Mouse (Mus musculus): ENCODE data around the gene Mrpl49. TPM values are rescaled to one million over a fixed set of nuclear protein-coding genes. Genes with fewer than 3 reads are reported as not detected.

Mrpl49 gene
- polyA plus RNA-seq, 1 experiment from 2014 or later = 64.5 TPM

GRCm38 (mm10) chr19:6016532-6016931 lies 41.1 kb downstream of the Mrpl49 start:
- H3K4me3 ChIP-seq (ENCODE audit: control insufficient read depth in 1 of 2, insufficient read depth in 1 of 2, low read depth in 1 of 2, low read length in 2 of 2) = no peak overlapping the region
- peaks cover 8% of the 10 kb centered on the region; the same call in 1 of the 2 replicates for H3K27me3 ChIP-seq (ENCODE audit: control insufficient read depth, insufficient read depth, low read length)
- H3K36me3 ChIP-seq (ENCODE audit: control insufficient read depth, insufficient read depth, low read length) = no peaks in the 10 kb centered on the region
- no peaks in the 10 kb centered on the region for H3K9me3 ChIP-seq (ENCODE audit: control insufficient read depth, low read length)
- H3K4me2 ChIP-seq (ENCODE audit: low read length) = no peak overlapping the region; the same call in 1 of the 2 replicates
- H3K4me1 ChIP-seq (ENCODE audit: control insufficient read depth in 2 of 2, insufficient read depth in 2 of 2, low read length in 2 of 2) = peaks cover 9 to 10% of the 10 kb centered on the region in 2 experiments; a peak in 3 of 4 replicates
- ATAC-seq (ENCODE audit: insufficient number of reproducible peaks, insufficient read depth, low FRiP score, low read depth) = no peak
- no peak overlapping the region for H3K9ac ChIP-seq (ENCODE audit: low read length)
- no peak overlapping the region for H3K27ac ChIP-seq (replicated peaks in 1 of 2; ENCODE audit: control insufficient read depth in 1 of 2, insufficient read depth in 1 of 2, low read depth in 2 of 2, low read length in 2 of 2)
- 51% methylated on average over 7 of the region's 7 CpGs for WGBS

GRCm38 (mm10) chr19:6015511-6016315 lies 41.9 kb downstream of the Mrpl49 start, which contains the start of gene Capn1:
Gene Capn1 (minus strand): TSS chr19:6015897.
- H3K9ac ChIP-seq (ENCODE audit: low read length) = peak within 1 kb of the TSS; percentile 75
- H3K4me3 ChIP-seq (ENCODE audit: control insufficient read depth in 1 of 2, insufficient read depth in 1 of 2, low read depth in 1 of 2, low read length in 2 of 2) = peak within 1 kb of the TSS; percentile 63 to 64
- H3K27ac ChIP-seq (replicated peaks in 1 of 2; ENCODE audit: control insufficient read depth in 1 of 2, insufficient read depth in 1 of 2, low read depth in 2 of 2, low read length in 2 of 2) = peak within 1 kb of the TSS; percentile 46 to 53
- peak within 1 kb of the TSS; percentile 93 for H3K4me2 ChIP-seq (ENCODE audit: low read length)
- H3K36me3 ChIP-seq (ENCODE audit: control insufficient read depth, insufficient read depth, low read length) = no peaks in the 10 kb centered on the region
- 2% methylated on average over 40 of the region's 40 CpGs for WGBS
- peak; percentile 73 for ATAC-seq (ENCODE audit: insufficient number of reproducible peaks, insufficient read depth, low FRiP score, low read depth)
- peaks cover 9 to 10% of the 10 kb centered on the region in 2 experiments; a peak in 3 of 4 replicates for H3K4me1 ChIP-seq (ENCODE audit: control insufficient read depth in 2 of 2, insufficient read depth in 2 of 2, low read length in 2 of 2)
- peaks cover 8% of the 10 kb centered on the region; the same call in 1 of the 2 replicates for H3K27me3 ChIP-seq (ENCODE audit: control insufficient read depth, insufficient read depth, low read length)
- no peaks in the 10 kb centered on the region for H3K9me3 ChIP-seq (ENCODE audit: control insufficient read depth, low read length)

- no peaks in the 10 kb centered on the region for H3K9me3 ChIP-seq (ENCODE audit: control insufficient read depth, low read length)
- peaks cover 8% of the 10 kb centered on the region; the same call in 1 of the 2 replicates for H3K27me3 ChIP-seq (ENCODE audit: control insufficient read depth, insufficient read depth, low read length)
- ATAC-seq (ENCODE audit: insufficient number of reproducible peaks, insufficient read depth, low FRiP score, low read depth) = peak; percentile 65
- peak overlapping the region; percentile 46 to 53 for H3K27ac ChIP-seq (replicated peaks in 1 of 2; ENCODE audit: control insufficient read depth in 1 of 2, insufficient read depth in 1 of 2, low read depth in 2 of 2, low read length in 2 of 2)
- 2% methylated on average over 16 of the region's 18 CpGs for WGBS
- H3K4me2 ChIP-seq (ENCODE audit: low read length) = peak overlapping the region; percentile 93
- H3K36me3 ChIP-seq (ENCODE audit: control insufficient read depth, insufficient read depth, low read length) = no peaks in the 10 kb centered on the region
- H3K4me3 ChIP-seq (ENCODE audit: control insufficient read depth in 1 of 2, insufficient read depth in 1 of 2, low read depth in 1 of 2, low read length in 2 of 2) = peak overlapping the region; percentile 63 to 64
- peaks cover 9 to 10% of the 10 kb centered on the region in 2 experiments; a peak in 3 of 4 replicates for H3K4me1 ChIP-seq (ENCODE audit: control insufficient read depth in 2 of 2, insufficient read depth in 2 of 2, low read length in 2 of 2)
- H3K9ac ChIP-seq (ENCODE audit: low read length) = peak overlapping the region; percentile 75
Measured at GRCm38 (mm10) chr19:6014991-6015510, 42.5 kb downstream of the Mrpl49 start.

GRCm38 (mm10) chr19:6013691-6014090 lies 43.9 kb downstream of the Mrpl49 start:
- ATAC-seq (ENCODE audit: insufficient number of reproducible peaks, insufficient read depth, low FRiP score, low read depth) = no peak
- WGBS = 86% methylated on average over 10 of the region's 10 CpGs
- no peak overlapping the region for H3K9ac ChIP-seq (ENCODE audit: low read length)
- no peak overlapping the region for H3K4me2 ChIP-seq (ENCODE audit: low read length)
- no peak overlapping the region for H3K27ac ChIP-seq (replicated peaks in 1 of 2; ENCODE audit: control insufficient read depth in 1 of 2, insufficient read depth in 1 of 2, low read depth in 2 of 2, low read length in 2 of 2)
- peaks cover 8% of the 10 kb centered on the region; the same call in 1 of the 2 replicates for H3K27me3 ChIP-seq (ENCODE audit: control insufficient read depth, insufficient read depth, low read length)
- no peaks in the 10 kb centered on the region for H3K36me3 ChIP-seq (ENCODE audit: control insufficient read depth, insufficient read depth, low read length)
- H3K9me3 ChIP-seq (ENCODE audit: control insufficient read depth, low read length) = no peaks in the 10 kb centered on the region
- no peak overlapping the region for H3K4me3 ChIP-seq (ENCODE audit: control insufficient read depth in 1 of 2, insufficient read depth in 1 of 2, low read depth in 1 of 2, low read length in 2 of 2)
- peaks cover 9 to 10% of the 10 kb centered on the region in 2 experiments; a peak in 3 of 4 replicates for H3K4me1 ChIP-seq (ENCODE audit: control insufficient read depth in 2 of 2, insufficient read depth in 2 of 2, low read length in 2 of 2)

GRCm38 (mm10) chr19:6009137-6009536 lies 48.4 kb downstream of the Mrpl49 start:
- Histone ChIP-seq H3K9ac (ENCODE audit: low read length) (no peak overlapping the region), H3K36me3 (ENCODE audit: control insufficient read depth, insufficient read depth, low read length) (peaks cover 3% of the 10 kb centered on the region; the same call in 1 of the 2 replicates), H3K4me3 (ENCODE audit: control insufficient read depth in 1 of 2, insufficient read depth in 1 of 2, low read depth in 1 of 2, low read length in 2 of 2) (no peak overlapping the region), H3K27me3 (ENCODE audit: control insufficient read depth, insufficient read depth, low read length) (no peaks in the 10 kb centered on the region), H3K4me1 (ENCODE audit: control insufficient read depth in 2 of 2, insufficient read depth in 2 of 2, low read length in 2 of 2) (no peaks in the 10 kb centered on the region), H3K4me2 (ENCODE audit: low read length) (no peak overlapping the region), H3K27ac (replicated peaks in 1 of 2; ENCODE audit: control insufficient read depth in 1 of 2, insufficient read depth in 1 of 2, low read depth in 2 of 2, low read length in 2 of 2) (no peak overlapping the region), H3K9me3 (ENCODE audit: control insufficient read depth, low read length) (no peaks in the 10 kb centered on the region)
- WGBS = 80% methylated on average over 8 of the region's 8 CpGs
- ATAC-seq (ENCODE audit: insufficient number of reproducible peaks, insufficient read depth, low FRiP score, low read depth) = no peak

GRCm38 (mm10) chr19:6007013-6007412 lies 50.6 kb downstream of the Mrpl49 start:
- Histone ChIP-seq H3K4me2 (ENCODE audit: low read length) (no peak overlapping the region), H3K27me3 (ENCODE audit: control insufficient read depth, insufficient read depth, low read length) (no peaks in the 10 kb centered on the region), H3K4me3 (ENCODE audit: control insufficient read depth in 1 of 2, insufficient read depth in 1 of 2, low read depth in 1 of 2, low read length in 2 of 2) (no peak overlapping the region), H3K27ac (replicated peaks in 1 of 2; ENCODE audit: control insufficient read depth in 1 of 2, insufficient read depth in 1 of 2, low read depth in 2 of 2, low read length in 2 of 2) (no peak overlapping the region), H3K9ac (ENCODE audit: low read length) (no peak overlapping the region), H3K9me3 (ENCODE audit: control insufficient read depth, low read length) (no peaks in the 10 kb centered on the region), H3K4me1 (ENCODE audit: control insufficient read depth in 2 of 2, insufficient read depth in 2 of 2, low read length in 2 of 2) (no peaks in the 10 kb centered on the region), H3K36me3 (ENCODE audit: control insufficient read depth, insufficient read depth, low read length) (peaks cover 3% of the 10 kb centered on the region; the same call in 1 of the 2 replicates)
- ATAC-seq (ENCODE audit: insufficient number of reproducible peaks, insufficient read depth, low FRiP score, low read depth) = no peak
- WGBS = 91% methylated on average over 13 of the region's 13 CpGs

- Histone ChIP-seq H3K36me3 (ENCODE audit: control insufficient read depth, insufficient read depth, low read length) (peaks cover 3% of the 10 kb centered on the region; the same call in 1 of the 2 replicates), H3K27ac (replicated peaks in 1 of 2; ENCODE audit: control insufficient read depth in 1 of 2, insufficient read depth in 1 of 2, low read depth in 2 of 2, low read length in 2 of 2) (no peak overlapping the region), H3K4me3 (ENCODE audit: control insufficient read depth in 1 of 2, insufficient read depth in 1 of 2, low read depth in 1 of 2, low read length in 2 of 2) (no peak overlapping the region), H3K9me3 (ENCODE audit: control insufficient read depth, low read length) (no peaks in the 10 kb centered on the region), H3K4me1 (ENCODE audit: control insufficient read depth in 2 of 2, insufficient read depth in 2 of 2, low read length in 2 of 2) (no peaks in the 10 kb centered on the region), H3K9ac (ENCODE audit: low read length) (no peak overlapping the region), H3K27me3 (ENCODE audit: control insufficient read depth, insufficient read depth, low read length) (no peaks in the 10 kb centered on the region), H3K4me2 (ENCODE audit: low read length) (no peak overlapping the region)
- 65% methylated on average over 11 of the region's 11 CpGs for WGBS
- no peak for ATAC-seq (ENCODE audit: insufficient number of reproducible peaks, insufficient read depth, low FRiP score, low read depth)
Measured at GRCm38 (mm10) chr19:6005541-6005940, 52.0 kb downstream of the Mrpl49 start.
